Mouse (Mus musculus): ENCODE measurements around the gene Ccl11.

GRCm38 (mm10) chr11:82072374-82072773 lies 14.8 kb downstream of the Ccl11 start:
- TF ChIP-seq CTCF (IDR thresholded peaks at IDR 0.05; ENCODE audit: insufficient read depth, low read length) (no peak), POLR2A (IDR thresholded peaks at IDR 0.05; ENCODE audit: borderline replicate concordance, extremely low read depth, low read depth, low read length) (no peak)

Data from lung, adult 2 months (tissue).